Mouse (Mus musculus): ENCODE measurements around the gene Gm5150. TPM values are rescaled to one million over a fixed set of nuclear protein-coding genes. Genes with fewer than 3 reads are reported as not detected.
"Not testable (repeated sequence)": the region's sequence is repeated elsewhere in the genome, so short reads cannot be mapped to it uniquely, and the experiment has no call there.

Gene Gm5150
- not detected for polyA plus RNA-seq (2012; fragmentation: generic; extraction: Trizol)
- long read RNA-seq, experiment 1, result 0 reads
- long read RNA-seq, experiment 2, result 0 reads

DNA sequence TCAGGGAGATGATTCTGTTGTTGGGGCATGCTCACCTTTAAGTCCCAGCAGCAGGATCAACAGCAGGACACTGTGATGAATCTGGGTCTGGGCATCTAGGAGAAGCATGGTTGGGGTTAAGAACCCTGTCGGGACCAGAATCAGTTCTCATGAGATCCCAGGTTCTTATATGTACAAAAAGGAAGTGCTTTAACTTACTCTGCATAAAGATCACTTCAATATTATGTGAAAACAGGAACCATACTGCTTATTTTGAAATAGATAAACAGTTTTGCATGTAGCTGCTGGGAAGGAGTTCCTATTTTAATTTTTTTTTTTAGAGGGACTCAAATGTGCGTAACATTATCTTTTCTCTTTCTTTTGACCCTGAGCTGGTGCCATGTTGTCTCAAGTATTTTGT is at the start of gene Gm5150:
Gm5150 (minus strand) TSS at position 223 of the 400 bp plus-strand sequence.
- Histone ChIP-seq H3K36me3 (ENCODE audit: control insufficient read depth, insufficient read depth) (no peaks in the 10 kb centered on the region), H3ac (ENCODE audit: control insufficient read depth, insufficient read length, low read depth) (no peak within 1 kb of the TSS), H3K4me3 (ENCODE audit: insufficient read depth, poor library complexity, severe bottlenecking) (no peak within 1 kb of the TSS), H3K79me3 (ENCODE audit: low read depth) (no peaks in the 10 kb centered on the region), H3K27me3 (ENCODE audit: control insufficient read depth, insufficient read depth, insufficient read length) (no peaks in the 10 kb centered on the region), H3K79me2 (ENCODE audit: control insufficient read depth, insufficient read depth) (no peaks in the 10 kb centered on the region)
- TF ChIP-seq USF1 (IDR thresholded peaks at IDR 0.05; ENCODE audit: low read depth) (no peak), CTCF (IDR thresholded peaks at IDR 0.05; ENCODE audit: control insufficient read depth, insufficient read depth, insufficient read length) (no peak), FOSL1 (IDR thresholded peaks at IDR 0.05; ENCODE audit: insufficient read depth, low read length, poor library complexity, severe bottlenecking) (no peak), CEBPB (IDR thresholded peaks at IDR 0.05; ENCODE audit: low read depth) (no peak), MYOD1 (IDR thresholded peaks at IDR 0.05; ENCODE audit: control insufficient read depth, insufficient read length, low read depth) (no peak), MYOG (IDR thresholded peaks at IDR 0.05; ENCODE audit: control insufficient read depth, extremely low read depth, insufficient read length) (no peak), MAX (IDR thresholded peaks at IDR 0.05) (no peak)

DNA sequence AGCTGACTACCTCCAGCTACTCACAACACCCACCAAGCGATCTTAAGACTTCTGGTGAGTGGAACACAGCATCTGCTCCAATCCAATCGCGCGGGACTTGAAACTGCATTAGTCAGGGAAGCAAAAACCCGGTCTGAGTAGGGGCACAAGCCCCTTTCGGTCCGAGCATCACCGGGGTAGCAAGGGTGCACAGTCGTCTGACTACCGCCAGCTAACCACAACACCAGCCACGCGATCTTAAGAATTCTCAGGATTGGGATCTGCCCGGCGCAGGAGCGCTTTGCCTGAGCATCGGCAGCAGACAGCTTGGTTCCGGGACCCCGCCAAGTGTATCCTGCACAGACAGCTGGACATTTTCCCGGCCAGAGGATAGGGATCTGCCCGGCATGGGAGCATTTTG is 45.5 kb upstream of the Gm5150 start:
- not testable (repeated sequence) for H3ac ChIP-seq (ENCODE audit: control insufficient read depth, insufficient read length, low read depth); H3K36me3 ChIP-seq (ENCODE audit: control insufficient read depth, insufficient read depth); H3K4me3 ChIP-seq (ENCODE audit: insufficient read depth, poor library complexity, severe bottlenecking); H3K79me2 ChIP-seq (ENCODE audit: control insufficient read depth, insufficient read depth); H3K27me3 ChIP-seq (ENCODE audit: control insufficient read depth, insufficient read depth, insufficient read length); H3K79me3 ChIP-seq (ENCODE audit: low read depth)

DNA sequence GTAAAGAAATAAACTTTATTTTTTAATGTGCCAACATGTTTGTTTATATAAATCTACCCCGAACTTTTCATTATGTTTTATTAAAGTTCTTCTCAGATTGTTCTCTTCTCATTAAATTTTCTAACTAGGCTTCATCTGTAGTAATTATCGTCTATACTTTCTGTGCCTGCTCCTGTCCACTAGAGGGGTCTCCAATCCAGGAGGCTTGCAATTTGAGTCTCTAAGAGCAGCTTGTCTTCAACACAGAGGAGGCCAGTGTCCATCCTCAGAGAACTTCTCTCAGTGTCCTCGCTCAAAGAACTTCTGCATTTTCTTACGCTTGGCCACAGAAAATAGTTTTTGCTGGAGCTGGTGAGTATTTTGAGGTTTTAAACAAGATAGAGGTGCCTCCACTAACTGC is 41.1 kb upstream of the Gm5150 start:
- no peak for TF ChIP-seq CEBPB (IDR thresholded peaks at IDR 0.05; ENCODE audit: low read depth)
- Histone ChIP-seq H3K4me3 (ENCODE audit: insufficient read depth, poor library complexity, severe bottlenecking) (no peak overlapping the region), H3K79me2 (ENCODE audit: control insufficient read depth, insufficient read depth) (no peaks in the 10 kb centered on the region), H3K79me3 (ENCODE audit: low read depth) (no peaks in the 10 kb centered on the region), H3K36me3 (ENCODE audit: control insufficient read depth, insufficient read depth) (no peaks in the 10 kb centered on the region), H3K27me3 (ENCODE audit: control insufficient read depth, insufficient read depth, insufficient read length) (no peaks in the 10 kb centered on the region), H3ac (ENCODE audit: control insufficient read depth, insufficient read length, low read depth) (no peak overlapping the region)

DNA sequence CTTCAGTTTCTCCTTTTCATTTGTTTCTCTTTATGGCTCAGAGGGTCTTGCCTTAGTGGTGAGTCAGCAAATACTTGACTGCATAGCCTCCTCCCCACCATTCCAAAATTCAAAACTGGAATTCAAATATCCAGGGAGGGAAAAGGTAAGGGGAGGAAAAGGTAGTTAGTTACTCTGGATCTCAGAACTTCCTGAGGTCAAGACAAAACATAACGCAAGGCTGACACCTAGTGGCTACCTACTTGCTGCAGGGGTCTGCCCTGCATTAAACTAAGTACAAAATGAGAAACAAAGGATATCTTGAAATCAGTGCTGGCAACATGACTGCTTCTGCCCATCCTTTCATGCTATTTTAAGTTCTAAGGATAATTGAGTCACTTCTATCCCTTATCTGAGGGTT is 37.1 kb upstream of the Gm5150 start:
- TF ChIP-seq FOSL1 (IDR thresholded peaks at IDR 0.05; ENCODE audit: insufficient read depth, low read length, poor library complexity, severe bottlenecking) (no peak), MYOD1 (IDR thresholded peaks at IDR 0.05; ENCODE audit: control insufficient read depth, insufficient read length, low read depth) (no peak), CEBPB (IDR thresholded peaks at IDR 0.05; ENCODE audit: low read depth) (no peak), MYOG (IDR thresholded peaks at IDR 0.05; ENCODE audit: control insufficient read depth, extremely low read depth, insufficient read length) (no peak), USF1 (IDR thresholded peaks at IDR 0.05; ENCODE audit: low read depth) (no peak), CTCF (IDR thresholded peaks at IDR 0.05; ENCODE audit: control insufficient read depth, insufficient read depth, insufficient read length) (no peak), MAX (IDR thresholded peaks at IDR 0.05) (no peak)
- H3K4me3 ChIP-seq (ENCODE audit: insufficient read depth, poor library complexity, severe bottlenecking), result no peak overlapping the region
- H3K36me3 ChIP-seq (ENCODE audit: control insufficient read depth, insufficient read depth), result no peaks in the 10 kb centered on the region
- H3K79me3 ChIP-seq (ENCODE audit: low read depth), result no peaks in the 10 kb centered on the region
- no peaks in the 10 kb centered on the region for H3K27me3 ChIP-seq (ENCODE audit: control insufficient read depth, insufficient read depth, insufficient read length)
- no peaks in the 10 kb centered on the region for H3K79me2 ChIP-seq (ENCODE audit: control insufficient read depth, insufficient read depth)
- no peak overlapping the region for H3ac ChIP-seq (ENCODE audit: control insufficient read depth, insufficient read length, low read depth)

DNA sequence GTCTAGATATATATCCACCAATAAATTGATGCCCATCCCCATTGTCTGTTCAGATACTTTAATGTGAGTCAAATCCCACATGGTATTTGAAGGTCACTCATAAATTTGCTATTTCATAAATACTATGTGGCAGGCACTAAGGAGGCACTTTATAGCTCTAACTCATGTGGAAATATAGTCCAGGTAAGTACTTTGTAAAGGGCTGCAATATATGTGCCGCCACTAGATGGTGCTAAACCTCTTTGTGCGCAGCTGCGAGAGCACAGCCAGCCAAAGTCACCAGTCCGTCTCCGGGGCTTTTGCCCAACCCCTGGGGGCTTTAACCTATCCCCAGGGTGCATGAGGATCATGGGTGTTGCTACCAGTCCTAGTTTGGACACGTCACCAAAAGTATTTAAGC is 18.8 kb upstream of the Gm5150 start:
- not testable (repeated sequence) for H3K79me2 ChIP-seq (ENCODE audit: control insufficient read depth, insufficient read depth); H3K79me3 ChIP-seq (ENCODE audit: low read depth)

DNA sequence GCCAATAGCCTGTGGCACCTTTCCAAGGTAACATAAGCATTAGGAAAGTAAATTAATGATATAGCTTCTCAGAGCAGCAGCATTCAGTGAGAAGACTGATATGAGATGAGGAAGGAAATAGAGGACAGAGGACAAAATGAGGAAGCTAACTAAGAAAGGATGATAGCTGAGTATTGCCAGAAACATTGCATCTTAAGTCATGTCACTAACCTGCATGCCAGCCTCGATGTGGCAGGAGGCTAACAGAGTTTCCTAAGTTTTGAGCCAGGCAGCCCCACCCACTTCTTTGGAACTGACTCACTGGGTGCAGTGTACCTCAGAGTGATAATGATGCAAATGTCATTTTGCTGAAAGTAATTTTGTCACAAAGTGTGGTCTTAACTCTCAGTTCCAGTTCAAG is 16.0 kb upstream of the Gm5150 start:
- no peaks in the 10 kb centered on the region for H3K79me2 ChIP-seq (ENCODE audit: control insufficient read depth, insufficient read depth)
- H3K27me3 ChIP-seq (ENCODE audit: control insufficient read depth, insufficient read depth, insufficient read length), result no peaks in the 10 kb centered on the region
- TF ChIP-seq CEBPB (IDR thresholded peaks at IDR 0.05; ENCODE audit: low read depth) (no peak), MAX (IDR thresholded peaks at IDR 0.05) (no peak), MYOD1 (IDR thresholded peaks at IDR 0.05; ENCODE audit: control insufficient read depth, insufficient read length, low read depth) (no peak), CTCF (IDR thresholded peaks at IDR 0.05; ENCODE audit: control insufficient read depth, insufficient read depth, insufficient read length) (no peak), USF1 (IDR thresholded peaks at IDR 0.05; ENCODE audit: low read depth) (no peak), MYOG (IDR thresholded peaks at IDR 0.05; ENCODE audit: control insufficient read depth, extremely low read depth, insufficient read length) (no peak), FOSL1 (IDR thresholded peaks at IDR 0.05; ENCODE audit: insufficient read depth, low read length, poor library complexity, severe bottlenecking) (no peak)

More for the DNA sequence above, 18.8 kb upstream of the Gm5150 start:
- not testable (repeated sequence) for H3K36me3 ChIP-seq (ENCODE audit: control insufficient read depth, insufficient read depth); H3K4me3 ChIP-seq (ENCODE audit: insufficient read depth, poor library complexity, severe bottlenecking); H3K27me3 ChIP-seq (ENCODE audit: control insufficient read depth, insufficient read depth, insufficient read length); H3ac ChIP-seq (ENCODE audit: control insufficient read depth, insufficient read length, low read depth)

DNA sequence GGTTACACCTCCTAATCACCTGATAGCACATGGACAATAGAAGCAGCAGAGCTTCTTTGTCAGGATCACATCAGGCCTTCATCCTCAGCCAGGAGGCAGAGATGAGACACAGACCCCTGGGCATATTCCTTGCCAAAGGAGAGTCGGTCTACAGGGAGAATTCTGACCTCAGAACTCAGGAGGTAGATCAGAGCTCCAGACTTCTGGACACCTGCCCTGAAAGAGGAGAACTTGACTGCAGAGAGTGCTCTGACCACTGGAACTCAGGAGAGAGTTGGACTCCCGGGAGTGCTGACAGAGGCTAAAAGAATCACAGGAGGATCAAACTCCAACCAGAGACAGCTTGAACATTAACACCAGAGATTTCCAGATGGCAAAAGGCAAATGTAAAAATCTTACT is 8.2 kb upstream of the Gm5150 start:
- not testable (repeated sequence) for H3K4me3 ChIP-seq (ENCODE audit: insufficient read depth, poor library complexity, severe bottlenecking); H3K36me3 ChIP-seq (ENCODE audit: control insufficient read depth, insufficient read depth); H3K27me3 ChIP-seq (ENCODE audit: control insufficient read depth, insufficient read depth, insufficient read length); H3K79me2 ChIP-seq (ENCODE audit: control insufficient read depth, insufficient read depth); H3K79me3 ChIP-seq (ENCODE audit: low read depth); H3ac ChIP-seq (ENCODE audit: control insufficient read depth, insufficient read length, low read depth)

More for the DNA sequence above, 16.0 kb upstream of the Gm5150 start:
- no peak overlapping the region for H3ac ChIP-seq (ENCODE audit: control insufficient read depth, insufficient read length, low read depth)
- H3K4me3 ChIP-seq (ENCODE audit: insufficient read depth, poor library complexity, severe bottlenecking), result no peak overlapping the region
- no peaks in the 10 kb centered on the region for H3K36me3 ChIP-seq (ENCODE audit: control insufficient read depth, insufficient read depth)
- no peaks in the 10 kb centered on the region for H3K79me3 ChIP-seq (ENCODE audit: low read depth)

Data from C2C12 (cell line).